Comparison of ENCODE assay signal across 21 mouse cellular contexts in the genomic region with DNA sequence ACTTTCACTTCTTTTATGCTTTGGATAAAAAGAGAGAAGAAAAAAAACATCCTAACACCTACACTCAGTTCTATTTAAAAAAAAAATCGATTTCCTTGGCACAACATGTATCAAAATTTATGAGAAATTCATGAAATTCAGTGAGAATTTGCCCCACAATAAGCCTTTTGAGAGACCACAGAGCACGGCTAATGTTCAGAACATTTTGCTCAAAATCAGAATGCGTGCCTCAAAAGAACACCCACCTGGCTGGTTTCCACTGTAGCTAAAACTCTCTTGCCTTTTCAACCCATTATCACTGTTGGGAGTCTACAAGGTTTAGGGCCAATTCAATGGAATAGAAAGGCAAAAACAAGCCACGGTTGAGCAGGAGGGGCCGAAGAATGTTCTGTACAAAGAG.
DNase-seq lines count a peak whose midpoint lies in the region; TF ChIP-seq lines count a peak whose summit lies in the region.
"Had no signal": no experiment of that assay in that cellular context is flagged by ENCODE, and none has a peak within 500 bp of the region (broad histone marks: within the 10 kb centered on the region; RNA-seq: fewer than 3 reads in every experiment).

No protein-coding gene starts in this region.

- H3K27ac ChIP-seq in layer of hippocampus, adult 2 months = peak overlapping the region; percentile 88
- peak overlapping the region; percentile 52 for H3K27ac ChIP-seq in left cerebral cortex, adult 2 months
- H3K27ac ChIP-seq: embryonic facial prominence, embryonic 10.5 days; embryonic facial prominence, embryonic 12.5 days; forebrain, embryonic 13.5 days; forebrain, embryonic 15.5 days had no signal

- TF ChIP-seq CTCF in layer of hippocampus, adult 2 months (conservative IDR thresholded peaks at IDR 0.05) = no peak
- TF ChIP-seq CTCF in left cerebral cortex, adult 2 months (IDR thresholded peaks at IDR 0.05) = no peak

- intact Hi-C loops in left cerebral cortex, adult 2 months (cut with DNase I) = no loop called here
- intact Hi-C loops in left cerebral cortex, postnatal 4 days (cut with DNase I) = no loop called here

- no peak overlapping the region for H3K4me3 ChIP-seq in layer of hippocampus, adult 2 months
- no peak overlapping the region for H3K4me3 ChIP-seq in left cerebral cortex, adult 2 months
- H3K4me3 ChIP-seq: embryonic facial prominence, embryonic 10.5 days; embryonic facial prominence, embryonic 12.5 days; forebrain, embryonic 13.5 days; forebrain, embryonic 15.5 days had no signal

- peak; percentile 32 to 44 for DNase-seq in layer of hippocampus, adult 2 months (ENCODE audit: low spot score in 2 of 2)
- no peak for DNase-seq in layer of hippocampus, adult 11-12 months (ENCODE audit: low spot score)
- no peak for DNase-seq in left cerebral cortex, adult 2 months (ENCODE audit: extremely low spot score in 1 of 2, low spot score in 2 of 2)
- no peak for DNase-seq in left cerebral cortex, postnatal 4 days
- peak; percentile 74 for DNase-seq in brain, adult 2 months (ENCODE audit: low read depth, low spot score)
- DNase-seq in gastrocnemius, postnatal 25 days = no peak
- DNase-seq: adrenal gland, adult 8-10 months; adrenal gland, postnatal 14 days; adrenal gland, postnatal 36 days; B cell, adult 2 months; cerebellum, adult 11 months; cerebellum, adult 18-20 months; cerebellum, adult 8-10 months; cerebellum, adult 9-11 months; cerebellum, postnatal 14 days; cerebellum, postnatal 36 days; forebrain, postnatal 0 days had no signal

Comparison
In these comparisons a context has a peak if more than half of its experiments do, and no peak if none do; other contexts are left out.
1. DNase-seq: peak in layer of hippocampus, adult 2 months (2 of 2) and brain, adult 2 months (single experiment); none in layer of hippocampus, adult 11-12 months (single experiment), left cerebral cortex, adult 2 months (0 of 2), left cerebral cortex, postnatal 4 days (single experiment) and gastrocnemius, postnatal 25 days (single experiment).